Mouse (Mus musculus): Measurements from ENCODE around the gene Iqgap2. TPM values are rescaled to one million over a fixed set of nuclear protein-coding genes. Genes with fewer than 3 reads are reported as not detected.

Gene Iqgap2
- polyA plus RNA-seq, 1 experiment from 2014 or later: 18.5 TPM

- Histone ChIP-seq H3K4me3 (ENCODE audit: low read depth, low read length) (no peak overlapping the region), H3K9me3 (ENCODE audit: control insufficient read depth, low read length) (no peaks in the 10 kb centered on the region), H3K9ac (ENCODE audit: low read length) (no peak overlapping the region), H3K4me1 (ENCODE audit: control insufficient read depth, insufficient read depth, low read length) (peaks cover 16% of the 10 kb centered on the region), H3K27ac (ENCODE audit: low read depth, low read length) (no peak overlapping the region), H3K36me3 (ENCODE audit: control insufficient read depth, insufficient read depth, low read length) (no peaks in the 10 kb centered on the region), H3K27me3 (ENCODE audit: control insufficient read depth, insufficient read depth, low read length) (no peaks in the 10 kb centered on the region), H3K4me2 (no peak overlapping the region)
- 38% methylated on average over 2 of the region's 2 CpGs for WGBS
- no peak for DNase-seq (ENCODE audit: low spot score, missing footprints)
- no peak for ATAC-seq (ENCODE audit: low FRiP score)
Observed at GRCm38 (mm10) chr13:95782969-95783332, 108.8 kb downstream of the Iqgap2 start.

GRCm38 (mm10) chr13:95782311-95782968 is 109.3 kb downstream of the Iqgap2 start:
- no peak overlapping the region for H3K4me3 ChIP-seq (ENCODE audit: low read depth, low read length)
- 71% methylated on average over 15 of the region's 15 CpGs for WGBS
- no peak overlapping the region for H3K4me2 ChIP-seq
- H3K9ac ChIP-seq (ENCODE audit: low read length): no peak overlapping the region
- DNase-seq (ENCODE audit: low spot score, missing footprints) (no peak), ATAC-seq (ENCODE audit: low FRiP score) (no peak)
- no peak overlapping the region for H3K27ac ChIP-seq (ENCODE audit: low read depth, low read length)
- peaks cover 16% of the 10 kb centered on the region for H3K4me1 ChIP-seq (ENCODE audit: control insufficient read depth, insufficient read depth, low read length)
- no peaks in the 10 kb centered on the region for H3K36me3 ChIP-seq (ENCODE audit: control insufficient read depth, insufficient read depth, low read length)
- no peaks in the 10 kb centered on the region for H3K9me3 ChIP-seq (ENCODE audit: control insufficient read depth, low read length)
- no peaks in the 10 kb centered on the region for H3K27me3 ChIP-seq (ENCODE audit: control insufficient read depth, insufficient read depth, low read length)

- Histone ChIP-seq H3K4me1 (ENCODE audit: control insufficient read depth, insufficient read depth, low read length) (peaks cover 25% of the 10 kb centered on the region), H3K9ac (ENCODE audit: low read length) (no peak overlapping the region), H3K27ac (ENCODE audit: low read depth, low read length) (no peak overlapping the region), H3K9me3 (ENCODE audit: control insufficient read depth, low read length) (no peaks in the 10 kb centered on the region), H3K4me3 (ENCODE audit: low read depth, low read length) (no peak overlapping the region), H3K36me3 (ENCODE audit: control insufficient read depth, insufficient read depth, low read length) (no peaks in the 10 kb centered on the region), H3K27me3 (ENCODE audit: control insufficient read depth, insufficient read depth, low read length) (no peaks in the 10 kb centered on the region), H3K4me2 (no peak overlapping the region)
- DNase-seq (ENCODE audit: low spot score, missing footprints) (no peak), ATAC-seq (ENCODE audit: low FRiP score) (no peak)
- 84% methylated on average over 7 of the region's 7 CpGs for WGBS
Observed at GRCm38 (mm10) chr13:95780038-95780437, 111.7 kb downstream of the Iqgap2 start.

GRCm38 (mm10) chr13:95779261-95779660 is 112.5 kb downstream of the Iqgap2 start:
- Histone ChIP-seq H3K4me2 (no peak overlapping the region), H3K9me3 (ENCODE audit: control insufficient read depth, low read length) (no peaks in the 10 kb centered on the region), H3K27ac (ENCODE audit: low read depth, low read length) (no peak overlapping the region), H3K27me3 (ENCODE audit: control insufficient read depth, insufficient read depth, low read length) (no peaks in the 10 kb centered on the region), H3K36me3 (ENCODE audit: control insufficient read depth, insufficient read depth, low read length) (no peaks in the 10 kb centered on the region), H3K4me3 (ENCODE audit: low read depth, low read length) (no peak overlapping the region), H3K9ac (ENCODE audit: low read length) (no peak overlapping the region), H3K4me1 (ENCODE audit: control insufficient read depth, insufficient read depth, low read length) (peaks cover 29% of the 10 kb centered on the region)
- 92% methylated on average over 8 of the region's 8 CpGs for WGBS
- ATAC-seq (ENCODE audit: low FRiP score) (no peak), DNase-seq (ENCODE audit: low spot score, missing footprints) (no peak)

GRCm38 (mm10) chr13:95778761-95779161 is 113.0 kb downstream of the Iqgap2 start:
- Histone ChIP-seq H3K27me3 (ENCODE audit: control insufficient read depth, insufficient read depth, low read length) (no peaks in the 10 kb centered on the region), H3K4me3 (ENCODE audit: low read depth, low read length) (no peak overlapping the region), H3K27ac (ENCODE audit: low read depth, low read length) (no peak overlapping the region), H3K4me1 (ENCODE audit: control insufficient read depth, insufficient read depth, low read length) (peaks cover 29% of the 10 kb centered on the region), H3K36me3 (ENCODE audit: control insufficient read depth, insufficient read depth, low read length) (no peaks in the 10 kb centered on the region), H3K9me3 (ENCODE audit: control insufficient read depth, low read length) (no peaks in the 10 kb centered on the region), H3K9ac (ENCODE audit: low read length) (no peak overlapping the region), H3K4me2 (no peak overlapping the region)
- ATAC-seq (ENCODE audit: low FRiP score) (no peak), DNase-seq (ENCODE audit: low spot score, missing footprints) (no peak)
- WGBS: 70% methylated on average over 9 of the region's 9 CpGs

- ATAC-seq (ENCODE audit: low FRiP score): no peak
- H3K9ac ChIP-seq (ENCODE audit: low read length): no peak overlapping the region
- H3K4me1 ChIP-seq (ENCODE audit: control insufficient read depth, insufficient read depth, low read length): peaks cover 23% of the 10 kb centered on the region
Observed at GRCm38 (mm10) chr13:95777651-95778391, 113.9 kb downstream of the Iqgap2 start.

GRCm38 (mm10) chr13:95777237-95777636 is 114.5 kb downstream of the Iqgap2 start:
- H3K4me1 ChIP-seq (ENCODE audit: control insufficient read depth, insufficient read depth, low read length): peaks cover 19% of the 10 kb centered on the region
- peak; percentile 45; the same call in 1 of the 2 replicates for ATAC-seq (ENCODE audit: low FRiP score)
- 30% methylated on average over 2 of the region's 2 CpGs for WGBS

More at GRCm38 (mm10) chr13:95777651-95778391, 113.9 kb downstream of the Iqgap2 start:
- WGBS: 98% methylated on average over 5 of the region's 5 CpGs
- no peak overlapping the region for H3K4me2 ChIP-seq
- no peaks in the 10 kb centered on the region for H3K27me3 ChIP-seq (ENCODE audit: control insufficient read depth, insufficient read depth, low read length)
- H3K9me3 ChIP-seq (ENCODE audit: control insufficient read depth, low read length): no peaks in the 10 kb centered on the region
- H3K4me3 ChIP-seq (ENCODE audit: low read depth, low read length): no peak overlapping the region
- H3K36me3 ChIP-seq (ENCODE audit: control insufficient read depth, insufficient read depth, low read length): no peaks in the 10 kb centered on the region
- no peak overlapping the region for H3K27ac ChIP-seq (ENCODE audit: low read depth, low read length)
- DNase-seq (ENCODE audit: low spot score, missing footprints): no peak

GRCm38 (mm10) chr13:95774966-95775696 is 116.6 kb downstream of the Iqgap2 start:
- 48% methylated on average over 11 of the region's 11 CpGs for WGBS
- H3K27ac ChIP-seq (ENCODE audit: low read depth, low read length): no peak overlapping the region
- no peak overlapping the region for H3K9ac ChIP-seq (ENCODE audit: low read length)
- H3K4me1 ChIP-seq (ENCODE audit: control insufficient read depth, insufficient read depth, low read length): peaks cover 19% of the 10 kb centered on the region
- DNase-seq (ENCODE audit: low spot score, missing footprints) (no peak), ATAC-seq (ENCODE audit: low FRiP score) (peak; percentile 73)
- no peaks in the 10 kb centered on the region for H3K27me3 ChIP-seq (ENCODE audit: control insufficient read depth, insufficient read depth, low read length)
- H3K36me3 ChIP-seq (ENCODE audit: control insufficient read depth, insufficient read depth, low read length): no peaks in the 10 kb centered on the region
- no peaks in the 10 kb centered on the region for H3K9me3 ChIP-seq (ENCODE audit: control insufficient read depth, low read length)
- no peak overlapping the region for H3K4me3 ChIP-seq (ENCODE audit: low read depth, low read length)
- H3K4me2 ChIP-seq: no peak overlapping the region

More at GRCm38 (mm10) chr13:95777237-95777636, 114.5 kb downstream of the Iqgap2 start:
- Histone ChIP-seq H3K27ac (ENCODE audit: low read depth, low read length) (no peak overlapping the region), H3K27me3 (ENCODE audit: control insufficient read depth, insufficient read depth, low read length) (no peaks in the 10 kb centered on the region), H3K36me3 (ENCODE audit: control insufficient read depth, insufficient read depth, low read length) (no peaks in the 10 kb centered on the region), H3K9ac (ENCODE audit: low read length) (no peak overlapping the region), H3K4me3 (ENCODE audit: low read depth, low read length) (no peak overlapping the region), H3K9me3 (ENCODE audit: control insufficient read depth, low read length) (no peaks in the 10 kb centered on the region), H3K4me2 (no peak overlapping the region)
- peak; percentile 84 for DNase-seq (ENCODE audit: low spot score, missing footprints)

GRCm38 (mm10) chr13:95765017-95765416 is 126.7 kb downstream of the Iqgap2 start:
- ATAC-seq (ENCODE audit: low FRiP score): peak; percentile 44; the same call in 1 of the 2 replicates
- 57% methylated on average over 9 of the region's 9 CpGs for WGBS
- 0 out of 2 replicates have a peak overlapping the region, but pooled peaks have one; percentile 16 for H3K9ac ChIP-seq (ENCODE audit: low read length)
- no peak overlapping the region for H3K27ac ChIP-seq (ENCODE audit: low read depth, low read length)
- DNase-seq (ENCODE audit: low spot score, missing footprints): no peak
- no peak overlapping the region for H3K4me2 ChIP-seq
- H3K4me1 ChIP-seq (ENCODE audit: control insufficient read depth, insufficient read depth, low read length): peaks cover 2% of the 10 kb centered on the region; the same call in 1 of the 2 replicates
- no peaks in the 10 kb centered on the region for H3K27me3 ChIP-seq (ENCODE audit: control insufficient read depth, insufficient read depth, low read length)
- H3K9me3 ChIP-seq (ENCODE audit: control insufficient read depth, low read length): no peaks in the 10 kb centered on the region
- peaks cover 4% of the 10 kb centered on the region; the same call in 1 of the 2 replicates for H3K36me3 ChIP-seq (ENCODE audit: control insufficient read depth, insufficient read depth, low read length)
- no peak overlapping the region for H3K4me3 ChIP-seq (ENCODE audit: low read depth, low read length)
